Mouse (Mus musculus): ENCODE results near the gene Glis2. TPM values are rescaled to one million over a fixed set of nuclear protein-coding genes. Genes with fewer than 3 reads are reported as not detected.

The Glis2 gene
- polyA plus RNA-seq, 1 experiment from 2014 or later = 29.2 TPM

- H3K9ac ChIP-seq = peak overlapping the region; percentile 7; the same call in 1 of the 2 replicates
- DNase-seq (peak; percentile 44), ATAC-seq (ENCODE audit: insufficient read depth) (0 out of 2 replicates have a peak, but pooled peaks have one; percentile 16)
- 22% methylated on average over 11 of the region's 11 CpGs for WGBS
- H3K4me3 ChIP-seq (ENCODE audit: low read depth, low read length) = no peak overlapping the region
- no peaks in the 10 kb centered on the region for H3K27me3 ChIP-seq (ENCODE audit: insufficient read depth, low read length)
- TF ChIP-seq CTCF (IDR thresholded peaks at IDR 0.05; ENCODE audit: low read depth) = peak; percentile 39; the same call in 1 of the 2 replicates
- peak overlapping the region; percentile 66 for H3K27ac ChIP-seq (ENCODE audit: low read depth)
- H3K4me1 ChIP-seq (ENCODE audit: insufficient read depth) = peaks cover 24% of the 10 kb centered on the region
- no peaks in the 10 kb centered on the region for H3K9me3 ChIP-seq (ENCODE audit: low read depth, low read length)
- no peak overlapping the region for H3K4me2 ChIP-seq
- peaks cover 31% of the 10 kb centered on the region for H3K36me3 ChIP-seq (ENCODE audit: insufficient read depth)
These were observed 61.5 kb downstream of the Glis2 start for GRCm38 (mm10) chr16:4655764-4656570.

- H3K9ac ChIP-seq = no peak overlapping the region
- DNase-seq (no peak), ATAC-seq (ENCODE audit: insufficient read depth) (no peak)
- H3K36me3 ChIP-seq (ENCODE audit: insufficient read depth) = peaks cover 28% of the 10 kb centered on the region
- no peaks in the 10 kb centered on the region for H3K9me3 ChIP-seq (ENCODE audit: low read depth, low read length)
- no peak overlapping the region for H3K4me3 ChIP-seq (ENCODE audit: low read depth, low read length)
- peak overlapping the region; percentile 66 for H3K27ac ChIP-seq (ENCODE audit: low read depth)
- WGBS = 52% methylated on average over 9 of the region's 9 CpGs
- H3K27me3 ChIP-seq (ENCODE audit: insufficient read depth, low read length) = no peaks in the 10 kb centered on the region
- peaks cover 24% of the 10 kb centered on the region for H3K4me1 ChIP-seq (ENCODE audit: insufficient read depth)
- no peak overlapping the region for H3K4me2 ChIP-seq
- no peak for TF ChIP-seq CTCF (IDR thresholded peaks at IDR 0.05; ENCODE audit: low read depth)
These were observed 62.1 kb downstream of the Glis2 start for GRCm38 (mm10) chr16:4656571-4657081.

GRCm38 (mm10) chr16:4658781-4659245, 64.3 kb downstream of the Glis2 start:
- H3K9me3 ChIP-seq (ENCODE audit: low read depth, low read length) = no peaks in the 10 kb centered on the region
- H3K27me3 ChIP-seq (ENCODE audit: insufficient read depth, low read length) = no peaks in the 10 kb centered on the region
- DNase-seq (peak; percentile 76), ATAC-seq (ENCODE audit: insufficient read depth) (peak; percentile 75)
- H3K4me2 ChIP-seq = peak overlapping the region; percentile 34; the same call in 1 of the 2 replicates
- H3K36me3 ChIP-seq (ENCODE audit: insufficient read depth) = peaks cover 10% of the 10 kb centered on the region; the same call in 1 of the 2 replicates
- 16% methylated on average over 11 of the region's 11 CpGs for WGBS
- no peak overlapping the region for H3K4me3 ChIP-seq (ENCODE audit: low read depth, low read length)
- H3K27ac ChIP-seq (ENCODE audit: low read depth) = peak overlapping the region; percentile 73
- H3K4me1 ChIP-seq (ENCODE audit: insufficient read depth) = peaks cover 24% of the 10 kb centered on the region
- H3K9ac ChIP-seq = 0 out of 2 replicates have a peak overlapping the region, but pooled peaks have one; percentile 13
- no peak for TF ChIP-seq CTCF (IDR thresholded peaks at IDR 0.05; ENCODE audit: low read depth)

DNA sequence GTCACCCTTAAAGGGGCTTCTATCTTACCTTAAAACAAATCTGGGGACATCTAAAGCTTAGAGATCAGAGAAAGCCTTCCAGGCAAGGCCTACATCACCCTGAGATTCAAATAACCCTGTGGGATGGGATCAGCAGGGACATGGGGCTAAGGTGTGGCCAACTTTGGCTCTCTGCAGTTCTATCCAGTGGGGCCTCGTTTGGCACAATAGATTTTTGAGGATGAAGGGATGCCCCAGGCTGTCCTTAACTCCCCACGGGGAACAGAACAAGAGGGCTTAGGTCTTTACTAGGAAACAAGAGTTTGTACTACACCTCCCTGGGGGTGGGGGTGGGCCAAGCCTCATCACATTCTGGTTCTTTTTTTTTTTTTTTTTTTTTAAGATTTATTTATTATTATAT, 64.8 kb downstream of the Glis2 start:
- Histone ChIP-seq H3K4me1 (ENCODE audit: insufficient read depth) (peaks cover 24% of the 10 kb centered on the region), H3K9ac (no peak overlapping the region), H3K4me2 (peak overlapping the region; percentile 34; the same call in 1 of the 2 replicates), H3K9me3 (ENCODE audit: low read depth, low read length) (no peaks in the 10 kb centered on the region), H3K4me3 (ENCODE audit: low read depth, low read length) (no peak overlapping the region), H3K36me3 (ENCODE audit: insufficient read depth) (peaks cover 11% of the 10 kb centered on the region; the same call in 1 of the 2 replicates), H3K27me3 (ENCODE audit: insufficient read depth, low read length) (no peaks in the 10 kb centered on the region), H3K27ac (ENCODE audit: low read depth) (peak overlapping the region; percentile 73)
- no peak for TF ChIP-seq CTCF (IDR thresholded peaks at IDR 0.05; ENCODE audit: low read depth)
- no peak for ATAC-seq (ENCODE audit: insufficient read depth)
- 15% methylated on average over 2 of the region's 2 CpGs for WGBS
- no peak for DNase-seq

- H3K36me3 ChIP-seq (ENCODE audit: insufficient read depth) = peaks cover 17% of the 10 kb centered on the region; the same call in 1 of the 2 replicates
- peaks cover 9% of the 10 kb centered on the region for H3K4me1 ChIP-seq (ENCODE audit: insufficient read depth)
- no peaks in the 10 kb centered on the region for H3K27me3 ChIP-seq (ENCODE audit: insufficient read depth, low read length)
- H3K9me3 ChIP-seq (ENCODE audit: low read depth, low read length) = no peaks in the 10 kb centered on the region
- H3K4me2 ChIP-seq = no peak overlapping the region
- no peak for ATAC-seq (ENCODE audit: insufficient read depth)
- no peak overlapping the region for H3K4me3 ChIP-seq (ENCODE audit: low read depth, low read length)
- 67% methylated on average over 2 of the region's 2 CpGs for WGBS
- H3K27ac ChIP-seq (ENCODE audit: low read depth) = no peak overlapping the region
- no peak overlapping the region for H3K9ac ChIP-seq
- DNase-seq = no peak
- TF ChIP-seq CTCF (IDR thresholded peaks at IDR 0.05; ENCODE audit: low read depth) = no peak
These were observed 67.1 kb downstream of the Glis2 start for GRCm38 (mm10) chr16:4661605-4662004.

DNA sequence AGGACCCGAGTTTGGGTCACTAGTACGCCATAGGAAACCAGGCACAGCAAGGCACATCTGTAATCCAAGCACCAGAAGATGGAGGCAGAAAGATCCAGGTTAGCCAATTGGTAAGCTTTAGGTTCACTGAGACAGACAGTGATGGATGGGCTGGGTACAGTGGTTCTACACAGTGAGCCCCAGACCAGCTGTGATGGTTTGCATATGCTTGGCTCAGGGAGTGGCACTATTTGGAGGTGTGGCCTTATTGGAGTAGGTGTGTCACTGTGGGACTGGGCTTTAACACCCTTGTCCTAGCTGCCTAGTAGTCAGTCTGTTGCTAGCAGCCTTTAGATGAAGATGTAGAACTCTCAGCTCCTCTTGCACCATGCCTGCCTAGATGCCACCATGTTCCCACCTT, 69.3 kb downstream of the Glis2 start:
- H3K36me3 ChIP-seq (ENCODE audit: insufficient read depth) = peaks cover 31% of the 10 kb centered on the region; the same call in 1 of the 2 replicates

DNA sequence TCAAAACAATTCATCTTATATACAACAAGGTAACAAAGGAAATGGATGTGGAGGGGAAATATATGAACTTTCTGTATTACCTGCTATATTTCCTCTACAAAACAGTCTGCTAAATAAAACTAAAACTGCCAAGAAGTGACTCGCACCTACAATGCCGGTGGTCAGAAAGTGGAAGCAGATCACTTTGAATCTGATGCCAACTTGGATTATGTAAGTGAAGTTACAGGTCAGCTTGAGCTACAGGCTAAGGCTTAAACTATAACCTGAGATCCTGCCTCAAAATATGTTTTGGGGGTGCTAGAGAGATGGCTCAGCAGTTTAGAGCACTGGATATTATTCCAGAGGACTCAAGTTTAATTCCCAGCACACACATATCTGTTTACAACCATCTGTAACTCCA, 71.2 kb downstream of the Glis2 start:
- Histone ChIP-seq H3K27ac (ENCODE audit: low read depth) (no peak overlapping the region), H3K4me3 (ENCODE audit: low read depth, low read length) (no peak overlapping the region), H3K36me3 (ENCODE audit: insufficient read depth) (peaks cover 35% of the 10 kb centered on the region; the same call in 1 of the 2 replicates), H3K4me2 (no peak overlapping the region), H3K27me3 (ENCODE audit: insufficient read depth, low read length) (no peaks in the 10 kb centered on the region), H3K9me3 (ENCODE audit: low read depth, low read length) (no peaks in the 10 kb centered on the region), H3K4me1 (ENCODE audit: insufficient read depth) (no peaks in the 10 kb centered on the region), H3K9ac (no peak overlapping the region)
- ATAC-seq (ENCODE audit: insufficient read depth) (no peak), DNase-seq (no peak)
- TF ChIP-seq CTCF (IDR thresholded peaks at IDR 0.05; ENCODE audit: low read depth) = no peak
- WGBS = 89% methylated on average over 2 of the region's 2 CpGs

More for the DNA sequence above, 69.3 kb downstream of the Glis2 start:
- Histone ChIP-seq H3K4me1 (ENCODE audit: insufficient read depth) (peaks cover 6% of the 10 kb centered on the region), H3K9me3 (ENCODE audit: low read depth, low read length) (no peaks in the 10 kb centered on the region), H3K9ac (no peak overlapping the region), H3K4me2 (no peak overlapping the region), H3K27ac (ENCODE audit: low read depth) (no peak overlapping the region), H3K27me3 (ENCODE audit: insufficient read depth, low read length) (no peaks in the 10 kb centered on the region), H3K4me3 (ENCODE audit: low read depth, low read length) (no peak overlapping the region)
- no peak for TF ChIP-seq CTCF (IDR thresholded peaks at IDR 0.05; ENCODE audit: low read depth)
- ATAC-seq (ENCODE audit: insufficient read depth) (no peak), DNase-seq (no peak)
- WGBS = 84% methylated on average over 2 of the region's 2 CpGs

Measured in lung, embryonic 14.5 days (tissue).